26 mouse cellular contexts compared by ENCODE assay signal in the genomic region with DNA sequence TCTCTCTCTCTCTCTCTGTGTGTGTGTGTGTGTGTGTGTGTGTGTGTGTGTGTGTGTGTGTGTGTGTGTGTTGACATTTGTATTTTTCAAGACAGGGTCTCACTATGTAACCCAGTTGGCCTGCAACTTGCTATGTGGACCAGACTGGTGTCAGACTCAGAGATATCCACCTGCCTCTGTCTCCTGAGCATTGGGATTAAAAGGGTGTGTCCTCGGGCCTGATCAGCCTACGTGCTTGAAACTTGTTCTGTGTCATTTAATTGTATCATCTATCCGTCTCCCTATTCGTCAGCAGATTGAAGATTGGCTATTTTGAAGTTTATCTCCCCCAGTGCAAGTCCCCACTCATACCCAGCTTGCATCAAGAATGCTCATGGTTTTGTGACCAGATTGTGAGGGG.
"Had no signal": no experiment of that assay in that cellular context is flagged by ENCODE, and none has a peak within 500 bp of the region (broad histone marks: within the 10 kb centered on the region; RNA-seq: fewer than 3 reads in every experiment).

No protein-coding gene starts in this region.

- H3K4me2 ChIP-seq: heart, embryonic 12.5 days; hindbrain, embryonic 12.5 days; hindbrain, embryonic 14.5 days; intestine, embryonic 15.5 days; kidney, embryonic 15.5 days; limb, embryonic 13.5 days; limb, embryonic 15.5 days had no signal

- H3K27ac ChIP-seq: gastrocnemius, adult 2 months; heart, embryonic 10.5 days; hindbrain, embryonic 10.5 days; hindbrain, embryonic 12.5 days; hindbrain, embryonic 14.5 days; intestine, embryonic 15.5 days; kidney, embryonic 15.5 days; kidney, postnatal 0 days; limb, embryonic 13.5 days; limb, embryonic 15.5 days had no signal

- H3K27me3 ChIP-seq: heart, embryonic 12.5 days; hindbrain, embryonic 12.5 days; intestine, embryonic 15.5 days; kidney, embryonic 15.5 days; limb, embryonic 13.5 days; limb, embryonic 15.5 days had no signal

- DNase-seq: gastrocnemius, adult 2 months; gastrocnemius, postnatal 10 days; gastrocnemius, postnatal 25 days; heart, adult 18-20 months; heart, postnatal 10 days; heart, postnatal 4 days; kidney, adult 11 months; kidney, adult 2 months; kidney, adult 9 months; kidney, postnatal 14 days; kidney, postnatal 36 days; layer of hippocampus, adult 9-11 months; layer of hippocampus, postnatal 36 days; left cerebral cortex, postnatal 4 days had no signal

- ATAC-seq: hindbrain, embryonic 16.5 days; inflammation-experienced regulatory T-cells, adult 6 months; intestine, embryonic 15.5 days had no signal

- H3K4me3 ChIP-seq: gastrocnemius, adult 2 months; heart, embryonic 10.5 days; heart, embryonic 12.5 days; hindbrain, embryonic 10.5 days; hindbrain, embryonic 12.5 days; intestine, embryonic 15.5 days; kidney, embryonic 15.5 days; limb, embryonic 13.5 days; limb, embryonic 15.5 days had no signal

- H3K9ac ChIP-seq: heart, embryonic 12.5 days; hindbrain, embryonic 12.5 days; hindbrain, embryonic 14.5 days; intestine, embryonic 15.5 days; kidney, embryonic 15.5 days; limb, embryonic 13.5 days; limb, embryonic 15.5 days had no signal

- H3K9me3 ChIP-seq: heart, embryonic 10.5 days; heart, embryonic 12.5 days; hindbrain, embryonic 10.5 days; hindbrain, embryonic 12.5 days; intestine, embryonic 15.5 days; kidney, embryonic 15.5 days; limb, embryonic 13.5 days; limb, embryonic 15.5 days had no signal

- H3K36me3 ChIP-seq: heart, embryonic 10.5 days; heart, embryonic 12.5 days; hindbrain, embryonic 10.5 days; hindbrain, embryonic 12.5 days; intestine, embryonic 15.5 days; kidney, embryonic 15.5 days; limb, embryonic 13.5 days; limb, embryonic 15.5 days had no signal
